Mouse (Mus musculus): ENCODE results near the gene Erc2. TPM values are rescaled to one million over a fixed set of nuclear protein-coding genes. Genes with fewer than 3 reads are reported as not detected.

Erc2 gene
- polyA plus RNA-seq, 2 experiments, result 4.9 to 6.5 TPM

DNA sequence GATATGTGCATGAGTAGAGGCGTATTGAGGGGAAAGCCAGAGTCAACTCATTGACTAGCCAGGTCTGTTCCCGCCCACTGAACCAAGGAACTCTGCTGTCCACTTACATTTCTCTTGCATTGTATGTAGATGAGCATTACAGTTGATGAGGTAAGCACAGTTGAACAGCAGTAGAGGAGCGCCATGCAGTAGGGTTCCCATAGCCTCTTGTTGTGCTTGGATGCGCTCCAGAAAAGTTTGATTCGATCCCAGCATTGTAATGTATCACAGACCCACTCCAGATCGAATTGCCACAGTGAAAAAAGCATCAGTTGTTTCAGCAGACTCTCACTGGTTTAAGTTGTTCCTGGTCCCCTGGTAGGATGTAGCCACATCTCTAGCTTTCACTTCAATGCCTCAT is 656.7 kb downstream of the Erc2 start:
- H3K9me3 ChIP-seq (ENCODE audit: control insufficient read depth, low read length), result no peaks in the 10 kb centered on the region
- no peak overlapping the region for H3K27ac ChIP-seq (replicated peaks; ENCODE audit: low read depth, low read length)
- TF ChIP-seq POLR2A (IDR thresholded peaks at IDR 0.05; ENCODE audit: borderline replicate concordance, extremely low read depth, insufficient read depth, insufficient read length), result no peak
- H3K4me3 ChIP-seq (replicated peaks; ENCODE audit: low read length), result no peak overlapping the region
- H3K4me1 ChIP-seq (ENCODE audit: control insufficient read depth, insufficient read depth, low read length), result no peaks in the 10 kb centered on the region
- no peaks in the 10 kb centered on the region for H3K36me3 ChIP-seq (ENCODE audit: control insufficient read depth, insufficient read depth, low read length)
- H3K27me3 ChIP-seq (ENCODE audit: control insufficient read depth, insufficient read depth, low read length), result no peaks in the 10 kb centered on the region
- no peak overlapping the region for H3K4me2 ChIP-seq (replicated peaks; ENCODE audit: low read depth, low read length, severe bottlenecking)
- 64% methylated on average over 6 of the region's 6 CpGs for WGBS
- no peak overlapping the region for H3K9ac ChIP-seq (ENCODE audit: low read depth, low read length, severe bottlenecking)
- no peak for ATAC-seq (ENCODE audit: low FRiP score, low read depth)
- no peak for DNase-seq (ENCODE audit: low spot score)

DNA sequence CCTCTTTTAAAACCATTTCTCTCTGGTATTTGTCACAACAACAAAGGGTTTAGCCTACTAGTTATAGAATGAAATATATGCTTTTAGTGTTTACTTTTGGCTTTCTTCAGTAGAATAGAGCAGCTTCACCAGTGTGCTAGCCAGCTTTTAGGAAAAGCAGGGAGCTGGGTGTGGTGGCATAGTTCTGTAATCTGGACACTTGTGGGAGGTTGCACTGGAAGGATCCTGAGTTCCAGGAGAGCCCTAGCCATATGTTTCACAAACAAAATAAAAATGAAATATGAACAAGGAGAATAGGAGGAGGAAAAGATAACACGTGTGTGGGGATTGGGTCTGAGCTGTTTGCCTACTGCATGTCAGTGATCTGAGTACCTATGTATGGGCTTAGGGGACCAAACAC is 658.1 kb downstream of the Erc2 start:
- DNase-seq (ENCODE audit: low spot score) (no peak), ATAC-seq (ENCODE audit: low FRiP score, low read depth) (no peak)
- Histone ChIP-seq H3K27ac (replicated peaks; ENCODE audit: low read depth, low read length) (no peak overlapping the region), H3K4me1 (ENCODE audit: control insufficient read depth, insufficient read depth, low read length) (no peaks in the 10 kb centered on the region), H3K36me3 (ENCODE audit: control insufficient read depth, insufficient read depth, low read length) (no peaks in the 10 kb centered on the region), H3K4me3 (replicated peaks; ENCODE audit: low read length) (no peak overlapping the region), H3K27me3 (ENCODE audit: control insufficient read depth, insufficient read depth, low read length) (no peaks in the 10 kb centered on the region), H3K4me2 (replicated peaks; ENCODE audit: low read depth, low read length, severe bottlenecking) (no peak overlapping the region), H3K9me3 (ENCODE audit: control insufficient read depth, low read length) (no peaks in the 10 kb centered on the region), H3K9ac (ENCODE audit: low read depth, low read length, severe bottlenecking) (no peak overlapping the region)
- TF ChIP-seq POLR2A (IDR thresholded peaks at IDR 0.05; ENCODE audit: borderline replicate concordance, extremely low read depth, insufficient read depth, insufficient read length), result no peak
- 75% methylated on average over 1 of the region's 1 CpGs for WGBS

DNA sequence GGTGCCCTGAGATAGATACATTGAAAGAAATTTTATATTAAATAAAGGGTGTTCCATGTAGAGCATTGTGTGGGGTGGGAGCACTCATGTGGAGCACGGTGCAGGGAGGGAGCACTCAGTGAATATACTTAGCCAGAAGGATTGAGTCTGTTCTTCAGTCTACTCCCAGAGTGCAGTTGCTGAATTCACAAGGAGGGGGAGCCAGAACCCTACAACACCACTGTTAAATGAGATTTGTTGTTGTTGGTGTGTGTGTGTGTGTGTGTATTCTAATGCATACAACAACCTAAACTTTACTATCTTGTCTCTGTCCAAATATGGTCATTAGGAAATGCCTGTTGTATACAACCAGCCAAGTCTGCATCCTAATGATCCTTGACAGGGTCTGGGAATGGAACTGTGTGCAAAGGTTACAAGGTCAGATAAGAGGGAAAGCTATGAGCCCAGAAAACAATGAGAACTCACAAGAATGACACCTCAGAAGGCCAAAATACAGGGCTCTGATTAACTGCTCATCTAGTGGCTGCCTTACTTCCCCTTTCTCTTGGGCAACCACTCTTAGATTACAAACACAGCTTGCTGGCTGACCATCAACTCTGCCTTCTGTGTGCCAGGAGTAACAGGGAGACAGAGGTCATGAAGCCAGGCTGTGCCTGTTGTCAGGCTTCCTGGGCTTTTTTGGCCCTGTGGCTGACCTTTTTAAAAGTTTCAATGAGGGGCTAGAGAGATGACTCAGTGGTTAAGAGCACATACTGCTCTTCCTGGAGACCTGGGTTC is 661.3 kb downstream of the Erc2 start:
- Histone ChIP-seq H3K27me3 (ENCODE audit: control insufficient read depth, insufficient read depth, low read length) (no peaks in the 10 kb centered on the region), H3K4me2 (replicated peaks; ENCODE audit: low read depth, low read length, severe bottlenecking) (no peak overlapping the region), H3K4me3 (replicated peaks; ENCODE audit: low read length) (no peak overlapping the region), H3K4me1 (ENCODE audit: control insufficient read depth, insufficient read depth, low read length) (no peaks in the 10 kb centered on the region), H3K9ac (ENCODE audit: low read depth, low read length, severe bottlenecking) (no peak overlapping the region), H3K36me3 (ENCODE audit: control insufficient read depth, insufficient read depth, low read length) (no peaks in the 10 kb centered on the region), H3K9me3 (ENCODE audit: control insufficient read depth, low read length) (no peaks in the 10 kb centered on the region), H3K27ac (replicated peaks; ENCODE audit: low read depth, low read length) (no peak overlapping the region)
- TF ChIP-seq POLR2A (IDR thresholded peaks at IDR 0.05; ENCODE audit: borderline replicate concordance, extremely low read depth, insufficient read depth, insufficient read length), result no peak
- ATAC-seq (ENCODE audit: low FRiP score, low read depth) (no peak), DNase-seq (ENCODE audit: low spot score) (no peak)
- WGBS, result 89% methylated on average over 1 of the region's 1 CpGs

DNA sequence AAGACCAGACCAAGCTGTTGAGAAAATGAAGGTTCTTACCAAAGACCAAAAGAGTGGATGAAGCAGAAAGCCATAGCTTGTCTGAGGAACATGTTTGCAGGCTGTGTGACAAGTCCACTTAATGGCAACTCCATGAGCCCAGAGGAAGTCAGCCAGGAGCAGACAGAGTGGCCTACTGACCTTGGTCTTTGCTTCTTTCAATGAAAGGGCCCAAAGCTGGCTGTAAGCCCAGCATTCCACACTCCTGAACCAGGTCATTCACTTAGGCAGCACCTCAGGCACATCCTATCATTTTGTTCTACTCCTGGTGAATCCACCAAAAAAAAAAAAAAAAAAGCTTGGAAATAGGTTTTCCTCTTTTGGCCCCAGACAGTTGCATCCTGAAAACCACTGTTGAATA is 664.3 kb downstream of the Erc2 start:
- no peaks in the 10 kb centered on the region for H3K9me3 ChIP-seq (ENCODE audit: control insufficient read depth, low read length)
- no peaks in the 10 kb centered on the region for H3K36me3 ChIP-seq (ENCODE audit: control insufficient read depth, insufficient read depth, low read length)
- H3K4me1 ChIP-seq (ENCODE audit: control insufficient read depth, insufficient read depth, low read length), result no peaks in the 10 kb centered on the region
- ATAC-seq (ENCODE audit: low FRiP score, low read depth), result no peak
- DNase-seq (ENCODE audit: low spot score), result no peak
- H3K9ac ChIP-seq (ENCODE audit: low read depth, low read length, severe bottlenecking), result no peak overlapping the region
- no peak overlapping the region for H3K4me3 ChIP-seq (replicated peaks; ENCODE audit: low read length)
- H3K27me3 ChIP-seq (ENCODE audit: control insufficient read depth, insufficient read depth, low read length), result no peaks in the 10 kb centered on the region
- H3K27ac ChIP-seq (replicated peaks; ENCODE audit: low read depth, low read length), result no peak overlapping the region
- no peak for TF ChIP-seq POLR2A (IDR thresholded peaks at IDR 0.05; ENCODE audit: borderline replicate concordance, extremely low read depth, insufficient read depth, insufficient read length)
- H3K4me2 ChIP-seq (replicated peaks; ENCODE audit: low read depth, low read length, severe bottlenecking), result no peak overlapping the region

DNA sequence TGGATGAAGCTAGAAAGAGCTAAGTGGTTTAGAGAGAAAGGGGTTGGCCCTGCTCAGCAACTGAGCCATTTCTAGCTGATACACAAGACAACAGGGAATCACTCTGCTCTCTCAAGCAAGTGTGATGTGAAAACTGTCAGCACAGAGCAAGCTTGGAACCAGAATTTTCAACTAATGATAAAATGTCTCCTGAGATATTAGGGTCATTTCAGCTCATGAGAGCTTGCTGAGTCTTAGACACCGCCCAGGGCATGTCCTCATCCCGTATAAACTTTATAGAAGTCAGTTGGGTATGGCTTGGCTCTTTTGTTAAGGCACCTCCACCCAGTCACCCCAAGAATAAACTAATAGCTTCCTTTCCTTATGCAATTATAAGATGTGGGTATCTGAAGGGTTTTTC is 666.0 kb downstream of the Erc2 start:
- no peaks in the 10 kb centered on the region for H3K9me3 ChIP-seq (ENCODE audit: control insufficient read depth, low read length)
- no peak overlapping the region for H3K4me3 ChIP-seq (replicated peaks; ENCODE audit: low read length)
- no peak overlapping the region for H3K27ac ChIP-seq (replicated peaks; ENCODE audit: low read depth, low read length)
- no peaks in the 10 kb centered on the region for H3K27me3 ChIP-seq (ENCODE audit: control insufficient read depth, insufficient read depth, low read length)
- ATAC-seq (ENCODE audit: low FRiP score, low read depth) (no peak), DNase-seq (ENCODE audit: low spot score) (no peak)
- H3K4me2 ChIP-seq (replicated peaks; ENCODE audit: low read depth, low read length, severe bottlenecking), result no peak overlapping the region
- H3K36me3 ChIP-seq (ENCODE audit: control insufficient read depth, insufficient read depth, low read length), result no peaks in the 10 kb centered on the region
- WGBS, result 58% methylated on average over 2 of the region's 2 CpGs
- no peaks in the 10 kb centered on the region for H3K4me1 ChIP-seq (ENCODE audit: control insufficient read depth, insufficient read depth, low read length)
- H3K9ac ChIP-seq (ENCODE audit: low read depth, low read length, severe bottlenecking), result no peak overlapping the region
- no peak for TF ChIP-seq POLR2A (IDR thresholded peaks at IDR 0.05; ENCODE audit: borderline replicate concordance, extremely low read depth, insufficient read depth, insufficient read length)

Data from limb, embryonic 14.5 days (tissue).